In the genomic region with DNA sequence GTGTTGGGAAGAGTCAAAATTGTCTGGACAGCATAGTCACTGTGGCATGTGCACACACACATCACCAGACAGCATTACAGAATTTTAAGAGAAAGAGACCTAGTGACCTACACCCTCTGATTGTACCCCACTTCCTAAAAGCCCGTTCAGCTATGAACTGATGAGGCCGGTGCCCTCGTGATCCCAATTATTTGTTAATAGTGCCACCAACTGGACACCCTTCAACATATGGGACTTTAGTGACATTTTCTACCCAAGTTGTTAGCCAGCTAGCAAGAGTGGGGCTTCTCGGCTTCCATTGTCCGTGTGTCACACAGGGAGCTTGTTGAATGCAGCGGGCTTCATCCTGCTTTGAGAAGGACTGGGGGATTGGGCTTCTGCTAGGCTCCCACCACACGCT, we compare ENCODE assay signal across 7 mouse cellular contexts. TPM values are rescaled to one million over a fixed set of nuclear protein-coding genes. Genes with fewer than 3 reads are reported as not detected.
DNase-seq lines count a peak whose midpoint lies in the region; ATAC-seq lines count a peak whose summit lies in the region.

No protein-coding gene starts in this region.

- peak; percentile 62 for ATAC-seq in megakaryocyte progenitor cell, adult 5-6 weeks (replicated peaks; ENCODE audit: poor library complexity)

- peak; percentile 23 for DNase-seq in kidney, postnatal 14 days
- DNase-seq in kidney, adult 18-20 months: no peak
- peak; percentile 34 for DNase-seq in MN1 (ENCODE audit: low spot score)
- DNase-seq in cerebellum, adult 9-10 months: peak; percentile 68
- DNase-seq in testis, postnatal 14 days (ENCODE audit: low spot score): no peak
- no peak for DNase-seq in urinary bladder, postnatal 14 days (ENCODE audit: low spot score)

RNA-seq across cellular contexts. Expression of a gene that starts 21.5 kb away (rescaled TPM):
- 426 and 442 TPM in 2 replicates for total RNA-seq in megakaryocyte progenitor cell, adult 5-6 weeks (2015)
- total RNA-seq in megakaryocyte progenitor cell, adult 5-6 weeks (2017): 320 and 453 TPM in 2 replicates

Comparison
In these comparisons a context has a peak if more than half of its experiments do, and no peak if none do; other contexts are left out.
1. DNase-seq: peak in kidney, postnatal 14 days (single experiment), MN1 (single experiment) and cerebellum, adult 9-10 months (single experiment); none in kidney, adult 18-20 months (single experiment), testis, postnatal 14 days (single experiment) and urinary bladder, postnatal 14 days (single experiment).